Mouse (Mus musculus) hindbrain, postnatal 0 days (tissue): ENCODE measurements around the gene Zfr. TPM values are rescaled to one million over a fixed set of nuclear protein-coding genes. Genes with fewer than 3 reads are reported as not detected.

Experiments used
- ATAC-seq: fragments of 200-750 bp; cut with Nextera tagmentation; 2 replicates; pipeline ENCODE4 v1.8.0; 2017; ENCODE audit warnings: mild to moderate bottlenecking, moderate TSS enrichment, moderate library complexity
- DNase-seq: peaks from one replicate; pipeline ENCODE4 v3.0.0-alpha.2; 2015; ENCODE audit warnings: low spot score
- H3K27ac ChIP-seq: fragments of 300-500 bp; sonication (generic); 2 replicates; pipeline ENCODE4 v1.5.1; 2014; ENCODE audit warnings: mild to moderate bottlenecking
- H3K27me3 ChIP-seq: fragments of 300-500 bp; sonication (generic); 2 replicates; pipeline ENCODE4 v1.6.1; 2014; ENCODE audit warnings: low read length, mixed read lengths; ENCODE audit not compliant: insufficient read depth
- H3K36me3 ChIP-seq: fragments of 300-500 bp; sonication (generic); 2 replicates; pipeline ENCODE4 v1.6.1; 2014; ENCODE audit warnings: low read length, mixed read lengths; ENCODE audit not compliant: insufficient read depth
- H3K4me1 ChIP-seq: fragments of 300-500 bp; sonication (generic); 2 replicates; pipeline ENCODE4 v1.6.1; 2014; ENCODE audit warnings: antibody characterized with exemption, low read length, mixed read lengths; ENCODE audit not compliant: insufficient read depth
- H3K4me2 ChIP-seq: fragments of 300-500 bp; sonication (generic); 2 replicates; pipeline ENCODE4 v1.6.1; 2014; ENCODE audit warnings: low read depth, mild to moderate bottlenecking, low read length, moderate library complexity, mixed read lengths
- H3K4me3 ChIP-seq: fragments of 300-500 bp; sonication (generic); 2 replicates; pipeline ENCODE4 v1.5.1; 2014; ENCODE audit warnings: low read length
- H3K9ac ChIP-seq: fragments of 300-500 bp; sonication (generic); replicated peaks from 2 replicates; pipeline ENCODE4 v1.6.1; 2014; ENCODE audit warnings: mild to moderate bottlenecking, low read length, moderate library complexity, mixed read lengths
- H3K9me3 ChIP-seq: fragments of 300-500 bp; sonication (generic); 2 replicates; pipeline ENCODE4 v1.6.1; 2016; ENCODE audit warnings: low read length, mixed read lengths
- CTCF ChIP-seq: IDR thresholded peaks from 2 replicates; pipeline ENCODE4 v1.5.1; 2016; ENCODE audit warnings: antibody characterized with exemption, control low read depth, low read depth
- WGBS: fragments of 180-500 bp; shearing (Covaris S2); extraction: QIAGEN DNeasy Blood & Tissue Kit; methylation state at CpG from one replicate; pipeline ENCODE4 v1.1.7; 2014; 5-methylcytosine and 5-hydroxymethylcytosine counted together
- polyA plus RNA-seq: library from polyadenylated mRNA; unstranded; fragments of >200 nt; fragmentation: Nextera tagmentation; extraction: Ambion mirVana; gene quantifications from 2 replicates; pipeline ENCODE4 v1.2.1, GENCODE M21; 2015
- total RNA-seq: library from RNA; depleted of rRNA; stranded (reverse); fragments of >200 nt; gene quantifications from 2 replicates; pipeline ENCODE4 v1.2.3, GENCODE M21; 2014

Zfr gene
- total and polyA plus RNA-seq, 2 experiments from 2014 or later, result 219 to 281 TPM

DNA sequence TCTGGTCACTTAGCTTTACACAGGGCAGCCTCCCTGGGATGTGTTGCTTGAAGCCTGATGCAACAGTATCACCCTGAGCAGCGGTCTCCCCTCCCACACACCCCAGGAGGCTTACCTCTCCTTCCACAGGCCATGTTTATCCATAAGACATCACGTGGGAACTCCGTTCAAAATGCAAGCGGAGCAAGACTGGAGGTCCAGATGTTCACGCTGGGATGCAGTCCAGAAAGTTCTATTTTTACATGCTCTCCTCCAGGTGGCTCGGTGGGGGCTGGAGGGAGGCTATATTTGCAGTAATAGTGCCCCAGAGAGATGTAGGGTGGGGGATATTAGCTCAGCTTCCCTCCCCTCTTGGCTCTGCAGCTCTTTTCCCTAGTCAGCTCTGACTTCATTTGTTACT, 33.5 kb upstream of the Zfr start:
- Histone ChIP-seq H3K4me2 (no peak overlapping the region), H3K27me3 (no peaks in the 10 kb centered on the region), H3K4me1 (no peaks in the 10 kb centered on the region), H3K36me3 (no peaks in the 10 kb centered on the region), H3K9ac (no peak overlapping the region), H3K9me3 (no peaks in the 10 kb centered on the region), H3K27ac (0 out of 2 replicates have a peak overlapping the region, but pooled peaks have one; percentile 20), H3K4me3 (no peak overlapping the region)
- peak; percentile 36 for DNase-seq
- TF ChIP-seq CTCF, result no peak
- 54% methylated on average over 6 of the region's 6 CpGs for WGBS
- ATAC-seq, result peak; percentile 34; the same call in 1 of the 2 replicates

GRCm38 (mm10) chr15:12084859-12085258, 32.8 kb upstream of the Zfr start:
- no peaks in the 10 kb centered on the region for H3K36me3 ChIP-seq
- H3K4me3 ChIP-seq, result no peak overlapping the region
- H3K27me3 ChIP-seq, result no peaks in the 10 kb centered on the region
- H3K27ac ChIP-seq, result no peak overlapping the region
- H3K4me1 ChIP-seq, result no peaks in the 10 kb centered on the region
- H3K4me2 ChIP-seq, result no peak overlapping the region
- H3K9ac ChIP-seq, result no peak overlapping the region
- peak; percentile 76 for TF ChIP-seq CTCF
- ATAC-seq (peak; percentile 71), DNase-seq (peak; percentile 70)
- WGBS, result 77% methylated on average over 4 of the region's 4 CpGs
- H3K9me3 ChIP-seq, result no peaks in the 10 kb centered on the region

GRCm38 (mm10) chr15:12087634-12088033, 30.0 kb upstream of the Zfr start:
- Histone ChIP-seq H3K9ac (no peak overlapping the region), H3K4me3 (no peak overlapping the region), H3K36me3 (no peaks in the 10 kb centered on the region), H3K4me1 (no peaks in the 10 kb centered on the region), H3K27ac (no peak overlapping the region), H3K27me3 (no peaks in the 10 kb centered on the region), H3K4me2 (no peak overlapping the region), H3K9me3 (no peaks in the 10 kb centered on the region)
- no peak for TF ChIP-seq CTCF
- DNase-seq (no peak), ATAC-seq (no peak)
- 84% methylated on average over 5 of the region's 5 CpGs for WGBS

GRCm38 (mm10) chr15:12088091-12088490, 29.5 kb upstream of the Zfr start:
- Histone ChIP-seq H3K36me3 (no peaks in the 10 kb centered on the region), H3K27me3 (no peaks in the 10 kb centered on the region), H3K4me1 (no peaks in the 10 kb centered on the region), H3K4me3 (no peak overlapping the region), H3K9me3 (no peaks in the 10 kb centered on the region), H3K9ac (no peak overlapping the region), H3K27ac (no peak overlapping the region), H3K4me2 (no peak overlapping the region)
- WGBS, result 48% methylated on average over 10 of the region's 10 CpGs
- ATAC-seq, result no peak
- no peak for DNase-seq
- no peak for TF ChIP-seq CTCF

DNA sequence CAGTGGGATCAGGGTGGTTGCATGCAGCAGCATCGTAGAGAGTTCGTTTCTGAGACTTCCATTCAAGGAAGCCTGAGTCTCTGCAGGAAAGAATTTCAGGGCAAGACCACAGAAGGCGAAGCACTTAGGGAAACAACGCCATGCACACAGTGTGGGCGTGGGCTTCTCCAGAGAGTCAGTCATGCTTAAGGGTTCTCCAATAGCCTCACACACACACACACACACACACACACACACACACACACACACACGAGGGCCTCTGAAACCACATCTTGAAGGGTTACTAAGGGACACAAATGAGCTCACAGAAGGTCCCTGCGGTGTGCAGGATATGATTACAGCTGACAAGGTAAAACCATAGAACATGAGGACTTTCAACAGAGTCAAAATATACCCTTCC, 27.5 kb upstream of the Zfr start:
- H3K36me3 ChIP-seq, result no peaks in the 10 kb centered on the region
- WGBS, result 64% methylated on average over 7 of the region's 7 CpGs
- peaks cover 4% of the 10 kb centered on the region; the same call in 1 of the 2 replicates for H3K4me1 ChIP-seq
- H3K27me3 ChIP-seq, result no peaks in the 10 kb centered on the region
- ATAC-seq (no peak), DNase-seq (no peak)
- no peak overlapping the region for H3K4me3 ChIP-seq
- H3K9ac ChIP-seq, result no peak overlapping the region
- no peak for TF ChIP-seq CTCF
- no peak overlapping the region for H3K27ac ChIP-seq
- H3K9me3 ChIP-seq, result no peaks in the 10 kb centered on the region
- H3K4me2 ChIP-seq, result no peak overlapping the region

GRCm38 (mm10) chr15:12090981-12091669, 26.5 kb upstream of the Zfr start:
- Histone ChIP-seq H3K9me3 (no peaks in the 10 kb centered on the region), H3K36me3 (no peaks in the 10 kb centered on the region), H3K4me1 (peaks cover 4% of the 10 kb centered on the region; the same call in 1 of the 2 replicates), H3K9ac (no peak overlapping the region), H3K4me3 (no peak overlapping the region), H3K4me2 (no peak overlapping the region), H3K27ac (no peak overlapping the region), H3K27me3 (no peaks in the 10 kb centered on the region)
- 84% methylated on average over 9 of the region's 9 CpGs for WGBS
- no peak for DNase-seq
- no peak for TF ChIP-seq CTCF
- no peak for ATAC-seq

DNA sequence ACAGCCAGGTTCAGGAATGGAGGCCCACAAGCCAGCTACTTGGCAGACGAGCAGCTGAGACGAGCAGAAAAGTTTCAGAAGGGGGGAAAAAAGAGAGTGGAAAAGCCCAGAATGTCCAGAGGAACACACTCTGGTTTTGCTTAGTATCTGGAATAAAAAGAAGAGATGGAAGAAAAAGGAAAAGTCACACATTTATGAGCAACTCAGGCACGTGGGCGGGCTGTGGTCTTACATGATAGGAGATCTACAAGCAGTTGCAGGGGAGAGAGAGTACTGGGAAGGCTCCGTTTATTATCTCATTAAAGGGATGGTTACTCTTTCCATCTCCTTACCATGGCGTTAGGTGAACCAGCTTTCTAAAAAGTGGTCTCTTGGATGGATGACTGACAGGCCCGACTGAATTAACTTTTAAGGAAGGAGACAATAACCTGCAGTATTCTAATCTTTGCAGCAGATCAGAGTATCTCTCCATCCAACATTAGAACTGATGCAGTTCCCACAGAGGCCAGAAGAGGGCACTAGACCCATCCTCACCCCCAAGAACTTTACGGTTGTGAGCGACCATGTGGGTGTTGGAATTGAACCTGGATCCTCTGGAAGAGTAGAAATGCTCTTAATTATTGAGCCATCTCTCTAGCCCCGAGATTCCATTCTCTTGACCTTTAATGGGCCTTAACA, 25.7 kb upstream of the Zfr start:
- ATAC-seq, result no peak
- Histone ChIP-seq H3K36me3 (no peaks in the 10 kb centered on the region), H3K9me3 (no peaks in the 10 kb centered on the region), H3K27ac (no peak overlapping the region), H3K4me1 (peaks cover 4% of the 10 kb centered on the region; the same call in 1 of the 2 replicates), H3K4me2 (no peak overlapping the region), H3K9ac (no peak overlapping the region), H3K4me3 (no peak overlapping the region), H3K27me3 (no peaks in the 10 kb centered on the region)
- WGBS, result 66% methylated on average over 10 of the region's 10 CpGs
- peak; percentile 71 for TF ChIP-seq CTCF
- peak; percentile 40 for DNase-seq
